Mouse (Mus musculus): ENCODE data around the gene Cass4. TPM values are rescaled to one million over a fixed set of nuclear protein-coding genes. Genes with fewer than 3 reads are reported as not detected.

The Cass4 gene
- polyA plus RNA-seq, 1 experiment from 2014 or later, result 0.06 TPM

DNA sequence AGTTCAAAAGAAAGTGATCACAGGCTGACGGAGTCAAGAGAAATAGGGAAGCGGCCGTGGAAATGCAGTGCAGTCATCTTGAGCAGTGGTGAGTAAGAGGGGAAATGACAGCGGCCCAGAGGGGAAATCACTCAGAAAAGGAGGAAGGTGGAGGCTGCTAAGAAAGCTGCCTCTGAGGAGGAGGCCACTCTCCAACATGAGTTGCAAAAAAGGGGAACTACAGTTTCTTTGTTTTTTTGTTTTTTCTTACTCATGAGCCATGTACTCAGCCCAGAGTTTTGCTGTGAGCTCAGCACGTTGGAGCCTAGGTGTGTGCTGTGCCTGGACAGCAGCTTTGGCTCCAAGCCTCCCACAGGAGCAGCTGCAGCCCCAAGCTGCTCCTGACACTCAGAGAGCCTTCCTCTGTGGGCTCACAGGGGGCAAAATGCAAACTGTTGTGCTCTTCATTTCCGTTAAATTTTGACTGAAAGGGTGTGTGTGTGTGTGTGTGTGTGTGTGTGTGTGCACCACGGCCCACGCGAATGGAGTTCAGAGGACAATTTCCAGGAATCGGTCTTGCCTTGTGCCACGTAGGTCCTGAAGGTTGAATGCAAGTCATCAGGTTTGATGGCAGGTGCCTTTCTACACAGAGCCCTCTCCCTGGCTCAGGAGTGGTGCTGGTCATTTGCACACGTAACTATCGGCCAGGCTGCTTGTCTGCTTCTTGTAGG lies 7.7 kb downstream of the Cass4 start:
- Histone ChIP-seq H3K9me3 (ENCODE audit: control insufficient read depth, low read length) (no peaks in the 10 kb centered on the region), H3K36me3 (ENCODE audit: control insufficient read depth, insufficient read depth, low read length) (no peaks in the 10 kb centered on the region), H3K4me2 (ENCODE audit: low read length) (no peak overlapping the region), H3K4me1 (ENCODE audit: control insufficient read depth, insufficient read depth, low read depth, low read length) (no peaks in the 10 kb centered on the region), H3K27ac (ENCODE audit: low read depth, low read length) (no peak overlapping the region), H3K9ac (ENCODE audit: low read depth, low read length) (no peak overlapping the region), H3K27me3 (replicated peaks; ENCODE audit: control insufficient read depth, insufficient read depth, low read length) (no peaks in the 10 kb centered on the region), H3K4me3 (ENCODE audit: low read length) (no peak overlapping the region)
- ATAC-seq, result no peak
- 77% methylated on average over 13 of the region's 13 CpGs for WGBS

DNA sequence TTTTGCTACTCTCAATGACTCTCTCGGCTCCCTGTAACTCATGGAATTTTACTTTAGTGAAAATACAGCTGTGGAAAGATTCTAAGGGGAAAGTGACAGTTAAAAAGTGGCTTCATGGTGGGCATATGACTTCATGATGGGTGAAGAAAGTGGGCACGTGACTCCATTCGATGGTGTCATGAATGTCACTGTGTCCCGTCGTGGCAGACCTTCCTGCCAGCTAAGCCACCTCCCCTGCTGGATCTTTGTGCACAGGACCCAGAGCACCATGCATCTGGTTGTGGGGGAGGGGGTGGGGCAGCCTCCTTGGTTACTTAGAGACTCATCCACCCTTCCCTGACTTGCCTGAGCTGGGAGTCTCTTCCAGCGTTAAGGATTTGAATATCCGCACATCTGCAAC lies 10.6 kb downstream of the Cass4 start:
- Histone ChIP-seq H3K9ac (ENCODE audit: low read depth, low read length) (no peak overlapping the region), H3K4me2 (ENCODE audit: low read length) (no peak overlapping the region), H3K9me3 (ENCODE audit: control insufficient read depth, low read length) (no peaks in the 10 kb centered on the region), H3K4me1 (ENCODE audit: control insufficient read depth, insufficient read depth, low read depth, low read length) (no peaks in the 10 kb centered on the region), H3K36me3 (ENCODE audit: control insufficient read depth, insufficient read depth, low read length) (no peaks in the 10 kb centered on the region), H3K27ac (ENCODE audit: low read depth, low read length) (no peak overlapping the region), H3K4me3 (ENCODE audit: low read length) (no peak overlapping the region), H3K27me3 (replicated peaks; ENCODE audit: control insufficient read depth, insufficient read depth, low read length) (no peaks in the 10 kb centered on the region)
- ATAC-seq, result no peak
- 67% methylated on average over 7 of the region's 7 CpGs for WGBS

DNA sequence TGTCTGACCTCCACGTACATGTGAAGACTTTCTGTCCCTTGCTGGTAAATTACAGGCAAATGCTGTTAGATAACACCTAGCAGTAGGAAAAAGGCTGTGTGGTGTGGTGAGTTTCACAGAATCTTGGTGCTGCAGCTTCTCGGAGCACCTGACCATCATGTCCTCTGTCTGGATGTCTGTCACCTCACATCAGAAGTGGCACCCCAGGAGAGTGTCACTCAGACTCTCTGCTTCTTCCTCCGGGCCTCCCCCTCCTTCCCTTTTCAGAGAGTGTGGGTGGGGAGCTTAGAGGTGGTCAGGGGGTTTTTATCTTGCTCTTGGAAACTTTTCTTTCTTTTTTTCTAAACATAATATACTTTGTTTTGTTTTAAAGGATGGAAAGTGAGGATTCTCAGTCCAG lies 11.4 kb downstream of the Cass4 start:
- Histone ChIP-seq H3K4me2 (ENCODE audit: low read length) (no peak overlapping the region), H3K27me3 (replicated peaks; ENCODE audit: control insufficient read depth, insufficient read depth, low read length) (no peaks in the 10 kb centered on the region), H3K36me3 (ENCODE audit: control insufficient read depth, insufficient read depth, low read length) (no peaks in the 10 kb centered on the region), H3K9me3 (ENCODE audit: control insufficient read depth, low read length) (no peaks in the 10 kb centered on the region), H3K27ac (ENCODE audit: low read depth, low read length) (no peak overlapping the region), H3K4me1 (ENCODE audit: control insufficient read depth, insufficient read depth, low read depth, low read length) (no peaks in the 10 kb centered on the region), H3K9ac (ENCODE audit: low read depth, low read length) (no peak overlapping the region), H3K4me3 (ENCODE audit: low read length) (no peak overlapping the region)
- 72% methylated on average over 3 of the region's 3 CpGs for WGBS
- no peak for ATAC-seq

DNA sequence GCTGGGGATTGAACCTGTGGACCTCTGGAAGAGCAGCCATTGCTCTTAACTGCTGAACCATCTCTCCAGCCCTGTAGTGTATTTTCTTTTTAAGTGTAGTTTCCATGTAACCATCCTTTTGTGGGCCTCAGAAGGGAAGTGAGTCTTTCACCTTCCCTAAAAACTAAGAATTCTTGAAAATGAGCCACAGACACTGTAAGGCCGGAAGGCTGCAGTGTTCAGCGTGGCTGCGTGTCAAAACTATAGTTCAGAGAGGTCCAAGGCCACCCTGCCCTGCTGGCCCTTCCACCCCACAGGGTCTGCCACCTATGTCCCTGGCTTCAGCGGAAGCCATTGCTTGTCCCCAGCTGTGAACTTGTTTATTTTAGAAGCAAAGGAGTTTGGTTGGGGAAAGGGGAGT lies 12.6 kb downstream of the Cass4 start:
- Histone ChIP-seq H3K36me3 (ENCODE audit: control insufficient read depth, insufficient read depth, low read length) (no peaks in the 10 kb centered on the region), H3K9me3 (ENCODE audit: control insufficient read depth, low read length) (no peaks in the 10 kb centered on the region), H3K4me3 (ENCODE audit: low read length) (no peak overlapping the region), H3K4me1 (ENCODE audit: control insufficient read depth, insufficient read depth, low read depth, low read length) (no peaks in the 10 kb centered on the region), H3K27ac (ENCODE audit: low read depth, low read length) (no peak overlapping the region), H3K9ac (ENCODE audit: low read depth, low read length) (no peak overlapping the region), H3K27me3 (replicated peaks; ENCODE audit: control insufficient read depth, insufficient read depth, low read length) (no peaks in the 10 kb centered on the region), H3K4me2 (ENCODE audit: low read length) (no peak overlapping the region)
- ATAC-seq, result no peak
- 79% methylated on average over 4 of the region's 4 CpGs for WGBS

DNA sequence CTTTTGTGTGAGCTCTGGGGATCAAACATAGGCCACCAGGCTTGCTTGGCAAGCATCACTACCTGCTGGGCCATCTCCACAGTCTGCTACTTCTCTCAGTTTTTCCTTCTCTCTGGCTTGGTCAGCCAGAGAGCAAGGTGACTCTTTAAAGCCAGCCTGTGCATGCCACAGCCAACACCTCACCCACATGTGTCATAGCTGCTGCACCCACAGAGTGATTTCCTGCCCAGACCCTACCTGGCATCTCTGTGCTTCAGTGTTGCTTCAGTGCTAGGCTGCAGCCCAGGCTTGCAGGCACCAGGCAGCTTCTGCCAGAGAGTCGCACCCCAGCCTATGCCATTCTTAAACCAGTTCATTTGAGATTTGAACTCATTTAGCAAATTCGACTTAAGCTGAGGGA lies 13.9 kb downstream of the Cass4 start:
- Histone ChIP-seq H3K9me3 (ENCODE audit: control insufficient read depth, low read length) (no peaks in the 10 kb centered on the region), H3K4me3 (ENCODE audit: low read length) (no peak overlapping the region), H3K27me3 (replicated peaks; ENCODE audit: control insufficient read depth, insufficient read depth, low read length) (no peaks in the 10 kb centered on the region), H3K4me1 (ENCODE audit: control insufficient read depth, insufficient read depth, low read depth, low read length) (peaks cover 2% of the 10 kb centered on the region), H3K27ac (ENCODE audit: low read depth, low read length) (no peak overlapping the region), H3K9ac (ENCODE audit: low read depth, low read length) (no peak overlapping the region), H3K36me3 (ENCODE audit: control insufficient read depth, insufficient read depth, low read length) (no peaks in the 10 kb centered on the region), H3K4me2 (ENCODE audit: low read length) (no peak overlapping the region)
- 76% methylated on average over 2 of the region's 2 CpGs for WGBS
- no peak for ATAC-seq

DNA sequence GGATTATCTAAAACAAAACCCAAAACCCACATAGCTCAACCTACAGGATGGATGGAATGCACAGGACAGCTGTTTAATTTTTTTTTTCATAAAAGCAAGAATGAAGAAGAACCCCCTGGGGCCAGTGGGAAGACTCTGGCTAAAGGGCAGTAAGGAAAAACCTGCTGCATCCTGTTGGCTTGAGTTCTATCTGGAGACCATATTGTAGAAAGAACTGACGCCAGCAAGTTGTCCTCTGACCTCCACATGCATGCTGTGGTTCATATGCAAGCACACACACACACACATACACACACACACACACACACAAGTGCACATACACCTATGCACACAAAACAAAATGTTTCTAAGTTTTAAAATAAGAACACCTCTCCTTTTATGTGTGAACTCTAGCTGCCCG lies 17.1 kb downstream of the Cass4 start:
- ATAC-seq, result no peak
- 83% methylated on average over 2 of the region's 2 CpGs for WGBS

DNA sequence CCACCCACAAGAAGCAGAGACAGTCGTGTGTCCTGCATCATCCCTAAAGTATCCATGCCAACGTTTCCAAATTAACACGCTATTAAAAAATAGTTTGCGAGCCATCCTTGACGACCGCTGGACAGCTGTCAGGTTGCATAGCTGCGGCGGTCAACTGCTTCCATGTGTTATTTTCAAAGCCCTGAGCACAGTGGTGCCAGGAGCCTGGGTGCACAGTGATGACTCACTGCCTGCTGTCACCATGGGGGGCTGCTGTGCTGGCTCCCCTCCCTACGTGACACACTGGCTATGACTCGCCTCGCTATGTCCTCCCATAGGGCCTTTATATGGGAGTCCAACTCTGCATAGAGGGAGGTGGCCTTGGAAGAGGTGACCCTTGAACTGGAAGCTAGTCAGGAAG lies 17.5 kb downstream of the Cass4 start:
- no peak for ATAC-seq
- WGBS, result 71% methylated on average over 11 of the region's 11 CpGs
- Histone ChIP-seq H3K4me3 (ENCODE audit: low read length) (no peak overlapping the region), H3K4me2 (ENCODE audit: low read length) (no peak overlapping the region), H3K27ac (ENCODE audit: low read depth, low read length) (no peak overlapping the region), H3K36me3 (ENCODE audit: control insufficient read depth, insufficient read depth, low read length) (no peaks in the 10 kb centered on the region), H3K27me3 (replicated peaks; ENCODE audit: control insufficient read depth, insufficient read depth, low read length) (no peaks in the 10 kb centered on the region), H3K4me1 (ENCODE audit: control insufficient read depth, insufficient read depth, low read depth, low read length) (peaks cover 3% of the 10 kb centered on the region), H3K9me3 (ENCODE audit: control insufficient read depth, low read length) (no peaks in the 10 kb centered on the region), H3K9ac (ENCODE audit: low read depth, low read length) (no peak overlapping the region)

More for the DNA sequence above, 17.1 kb downstream of the Cass4 start:
- no peaks in the 10 kb centered on the region for H3K27me3 ChIP-seq (replicated peaks; ENCODE audit: control insufficient read depth, insufficient read depth, low read length)
- H3K27ac ChIP-seq (ENCODE audit: low read depth, low read length), result no peak overlapping the region
- peaks cover 3% of the 10 kb centered on the region for H3K4me1 ChIP-seq (ENCODE audit: control insufficient read depth, insufficient read depth, low read depth, low read length)
- H3K9me3 ChIP-seq (ENCODE audit: control insufficient read depth, low read length), result no peaks in the 10 kb centered on the region
- no peak overlapping the region for H3K4me3 ChIP-seq (ENCODE audit: low read length)
- no peak overlapping the region for H3K9ac ChIP-seq (ENCODE audit: low read depth, low read length)
- H3K36me3 ChIP-seq (ENCODE audit: control insufficient read depth, insufficient read depth, low read length), result no peaks in the 10 kb centered on the region
- H3K4me2 ChIP-seq (ENCODE audit: low read length), result no peak overlapping the region

DNA sequence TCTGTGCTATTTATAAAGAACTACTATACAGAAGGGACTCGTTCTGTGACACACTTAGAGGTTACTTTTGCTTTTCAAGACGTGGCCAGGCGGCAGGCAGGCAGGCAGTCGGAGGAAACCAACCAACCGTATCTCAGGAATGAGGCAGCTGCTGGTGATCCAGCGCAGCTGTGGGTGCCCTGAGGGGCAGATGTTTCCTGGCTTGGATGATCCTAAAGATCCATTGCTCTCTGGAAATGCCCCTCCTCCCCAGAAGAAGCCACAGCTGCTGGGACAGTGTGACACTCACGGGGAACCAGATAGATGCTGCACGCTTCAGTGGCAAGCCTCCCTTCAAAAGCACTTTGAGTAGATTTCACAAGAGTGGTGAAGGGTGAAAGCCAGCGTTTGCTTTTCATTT lies 18.9 kb downstream of the Cass4 start:
- Histone ChIP-seq H3K9me3 (ENCODE audit: control insufficient read depth, low read length) (no peaks in the 10 kb centered on the region), H3K4me3 (ENCODE audit: low read length) (no peak overlapping the region), H3K27ac (ENCODE audit: low read depth, low read length) (no peak overlapping the region), H3K27me3 (replicated peaks; ENCODE audit: control insufficient read depth, insufficient read depth, low read length) (no peaks in the 10 kb centered on the region), H3K4me2 (ENCODE audit: low read length) (peak overlapping the region; percentile 44), H3K9ac (ENCODE audit: low read depth, low read length) (no peak overlapping the region; the same call in 1 of the 2 replicates), H3K36me3 (ENCODE audit: control insufficient read depth, insufficient read depth, low read length) (no peaks in the 10 kb centered on the region), H3K4me1 (ENCODE audit: control insufficient read depth, insufficient read depth, low read depth, low read length) (peaks cover 3% of the 10 kb centered on the region)
- 11% methylated on average over 9 of the region's 9 CpGs for WGBS
- 0 out of 2 replicates have a peak, but pooled peaks have one; percentile 50 for ATAC-seq

DNA sequence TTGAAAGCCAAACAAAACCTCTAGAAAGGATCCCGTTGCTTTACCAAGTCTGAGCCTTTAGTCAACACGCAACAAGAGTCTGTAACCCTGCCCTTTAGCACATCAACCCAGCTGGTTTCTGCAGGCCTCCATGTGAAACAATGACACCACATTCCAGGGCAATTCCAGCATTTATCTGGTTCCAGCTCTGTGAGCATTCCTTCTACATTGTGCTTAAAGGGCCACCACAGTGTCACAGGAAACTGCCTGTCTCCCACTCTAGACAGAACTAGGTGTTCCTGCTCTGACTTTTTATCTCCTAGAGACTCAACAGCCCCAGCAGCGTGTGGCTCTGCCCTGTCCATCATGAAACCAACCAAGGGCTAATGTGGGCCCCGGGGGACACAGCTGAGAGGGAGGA lies 19.7 kb downstream of the Cass4 start:
- ATAC-seq, result no peak
- WGBS, result 21% methylated on average over 4 of the region's 4 CpGs

More for the DNA sequence above, 19.7 kb downstream of the Cass4 start:
- Histone ChIP-seq H3K36me3 (ENCODE audit: control insufficient read depth, insufficient read depth, low read length) (no peaks in the 10 kb centered on the region), H3K27me3 (replicated peaks; ENCODE audit: control insufficient read depth, insufficient read depth, low read length) (no peaks in the 10 kb centered on the region), H3K9me3 (ENCODE audit: control insufficient read depth, low read length) (no peaks in the 10 kb centered on the region), H3K9ac (ENCODE audit: low read depth, low read length) (no peak overlapping the region), H3K27ac (ENCODE audit: low read depth, low read length) (no peak overlapping the region), H3K4me2 (ENCODE audit: low read length) (no peak overlapping the region), H3K4me3 (ENCODE audit: low read length) (no peak overlapping the region), H3K4me1 (ENCODE audit: control insufficient read depth, insufficient read depth, low read depth, low read length) (peaks cover 3% of the 10 kb centered on the region)

Data from hindbrain, embryonic 16.5 days (tissue).